Mouse (Mus musculus): ENCODE measurements around the gene Hmgn2.

- no peak for TF ChIP-seq POLR2A (IDR thresholded peaks at IDR 0.05; ENCODE audit: low read depth, low read length)
- TF ChIP-seq CTCF (IDR thresholded peaks at IDR 0.05; ENCODE audit: borderline replicate concordance, insufficient read depth, low read length) = no peak
Measured at GRCm38 (mm10) chr4:133990035-133990434, 21.6 kb upstream of the Hmgn2 start.

Measured in embryonic fibroblast, embryonic 13.5 days (primary cell).